Mouse (Mus musculus) retina, adult 2 months (tissue): Measurements from ENCODE around the gene Tmem232.
"Not testable (repeated sequence)": the region's sequence is repeated elsewhere in the genome, so short reads cannot be mapped to it uniquely, and the experiment has no call there.

Source experiments
- DNase-seq: peaks from one replicate; pipeline ENCODE4 v3.0.0-alpha.2; 2012; ENCODE audit warnings: low read depth, low spot score

The Tmem232 gene

DNA sequence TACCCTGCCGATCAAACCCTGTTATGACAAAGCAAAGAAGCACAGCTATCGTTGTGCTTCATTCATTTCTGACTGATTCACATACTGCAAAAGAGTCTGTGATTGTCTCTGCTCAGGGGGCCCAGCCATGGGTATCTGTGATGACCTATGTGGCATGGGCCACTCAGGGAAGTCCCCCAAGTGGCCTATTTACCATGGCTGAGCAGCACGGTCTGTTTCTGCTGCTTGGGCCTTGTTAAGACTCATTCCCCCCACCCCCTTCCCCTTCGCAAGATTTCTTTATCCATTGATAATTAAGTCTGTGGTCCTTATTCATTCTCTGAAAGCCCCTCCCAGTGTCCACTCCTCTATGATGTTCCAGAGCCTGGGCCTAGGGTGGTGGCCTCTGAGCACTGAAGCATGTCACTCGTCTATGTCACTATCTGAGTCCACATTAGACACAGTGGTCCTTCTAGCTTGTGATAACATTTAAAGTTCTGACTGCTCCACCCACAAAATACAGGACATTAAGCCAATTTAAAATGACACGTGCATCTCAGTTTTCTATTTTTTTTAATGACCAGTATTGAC is 315.1 kb downstream of the Tmem232 start:
- DNase-seq = no peak

DNA sequence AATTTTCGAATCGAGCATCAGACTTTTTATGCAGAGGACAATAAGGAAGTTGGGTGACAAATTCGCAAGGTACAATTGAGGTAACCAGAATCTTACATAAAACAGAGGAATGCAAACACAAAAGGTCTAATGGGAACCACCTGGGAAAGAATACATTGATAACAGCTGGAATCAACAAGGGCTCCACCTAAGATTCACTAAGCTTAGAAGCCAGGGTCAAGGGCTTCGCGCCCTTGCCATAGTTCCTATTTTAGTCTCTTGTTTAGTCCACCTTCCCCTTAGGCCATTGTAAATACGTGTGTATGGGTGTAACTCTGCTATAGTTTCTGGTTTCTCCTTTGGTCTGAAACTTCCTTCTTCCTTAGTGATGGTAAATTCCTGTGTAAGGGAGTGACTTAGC is 318.9 kb downstream of the Tmem232 start:
- not testable (repeated sequence) for DNase-seq
